Mouse (Mus musculus) bone marrow macrophage, adult 2 months (primary cell): ENCODE data around the gene Cfap97.

Experiments
- CTCF ChIP-seq: IDR thresholded peaks from 2 replicates; pipeline ENCODE4 v1.5.1; 2012; ENCODE audit warnings: low read depth, mild to moderate bottlenecking, low read length, moderate library complexity
- POLR2A ChIP-seq: IDR thresholded peaks from 2 replicates; pipeline ENCODE4 v1.6.1; 2012; ENCODE audit warnings: mild to moderate bottlenecking, low read depth, low read length, borderline replicate concordance

DNA sequence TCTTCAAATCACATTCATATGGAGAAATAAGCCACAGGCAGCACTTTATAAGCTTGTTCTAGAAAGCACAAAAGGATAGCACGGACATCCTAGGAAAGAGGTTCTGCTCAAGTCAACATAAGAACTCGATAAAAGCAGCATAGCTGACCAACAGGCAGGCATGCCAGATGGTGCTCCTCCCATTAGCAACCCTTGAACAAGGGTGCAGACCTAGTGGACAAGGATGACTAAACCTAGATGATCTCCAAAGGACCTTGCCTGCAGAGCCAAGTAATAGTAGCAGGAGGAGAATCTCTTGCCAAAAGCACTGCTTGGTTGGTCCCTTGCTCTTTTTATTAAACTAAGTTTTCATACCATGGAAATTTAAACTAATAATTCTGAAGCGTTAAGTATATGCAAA, 32.4 kb upstream of the Cfap97 start:
- no peak for TF ChIP-seq CTCF
- TF ChIP-seq POLR2A: no peak
